ENCODE assay signal across 22 mouse cellular contexts in genomic region chr2:27570856-27571255, GRCm38 (mm10). TPM values are rescaled to one million over a fixed set of nuclear protein-coding genes. Genes with fewer than 3 reads are reported as not detected.
DNase-seq lines count a peak whose midpoint lies in the region; ATAC-seq and TF ChIP-seq lines count a peak whose summit lies in the region.
"Had no signal": no experiment of that assay in that cellular context is flagged by ENCODE, and none has a peak within 500 bp of the region (broad histone marks: within the 10 kb centered on the region; RNA-seq: fewer than 3 reads in every experiment).

No protein-coding gene starts in this region.

- no peak overlapping the region for H3K4me2 ChIP-seq in hindbrain, embryonic 14.5 days (replicated peaks)
- H3K4me2 ChIP-seq: liver, embryonic 12.5 days; neural tube, embryonic 13.5 days; stomach, embryonic 15.5 days had no signal

- no peaks in the 10 kb centered on the region for H3K36me3 ChIP-seq in hindbrain, embryonic 10.5 days
- H3K36me3 ChIP-seq in hindbrain, embryonic 14.5 days (replicated peaks; ENCODE audit: control insufficient read depth, insufficient read depth) = no peaks in the 10 kb centered on the region
- no peaks in the 10 kb centered on the region for H3K36me3 ChIP-seq in limb, embryonic 10.5 days
- H3K36me3 ChIP-seq: liver, embryonic 12.5 days; neural tube, embryonic 13.5 days; stomach, embryonic 15.5 days had no signal

- DNase-seq in hindbrain, embryonic 10.5 days (ENCODE audit: low spot score) = no peak
- no peak for DNase-seq in hindbrain, embryonic 14.5 days (ENCODE audit: low spot score)
- peak; percentile 19 for DNase-seq in retina, postnatal 1 day
- DNase-seq in retina, embryonic 14.5 days (ENCODE audit: low spot score) = no peak
- no peak for DNase-seq in limb, embryonic 10.5 days (ENCODE audit: low spot score)
- DNase-seq in layer of hippocampus, adult 18-20 months (ENCODE audit: low spot score in 2 of 2) = no peak
- no peak for DNase-seq in cerebellum, adult 2 months
- DNase-seq: adrenal gland, postnatal 25 days; cerebellum, adult 9-11 months; gastrocnemius, postnatal 25 days; kidney, postnatal 25 days; lung, adult 18-20 months; lung, postnatal 36 days; right cerebral cortex, adult 18-20 months; thymus, postnatal 36 days had no signal

- H3K4me3 ChIP-seq in hindbrain, embryonic 10.5 days = no peak overlapping the region
- no peak overlapping the region for H3K4me3 ChIP-seq in hindbrain, embryonic 14.5 days (replicated peaks; ENCODE audit: low read length)
- no peak overlapping the region for H3K4me3 ChIP-seq in limb, embryonic 10.5 days
- no peak overlapping the region for H3K4me3 ChIP-seq in cerebellum, adult 2 months (replicated peaks; ENCODE audit: insufficient read depth, low read depth, low read length)
- H3K4me3 ChIP-seq: liver, embryonic 12.5 days; myocyte; neural tube, embryonic 13.5 days; stomach, embryonic 15.5 days had no signal

- no peak for ATAC-seq in hindbrain, embryonic 14.5 days (ENCODE audit: low FRiP score)
- ATAC-seq: hindbrain, postnatal 0 days; intestine, embryonic 16.5 days; liver, embryonic 12.5 days; midbrain, embryonic 16.5 days had no signal

- no peaks in the 10 kb centered on the region; the same call in 1 of the 2 replicates for H3K27me3 ChIP-seq in hindbrain, embryonic 10.5 days (ENCODE audit: insufficient read depth, poor library complexity, severe bottlenecking)
- H3K27me3 ChIP-seq in hindbrain, embryonic 14.5 days (ENCODE audit: control insufficient read depth, insufficient read depth, low read length) = peaks cover 19% of the 10 kb centered on the region
- no peaks in the 10 kb centered on the region for H3K27me3 ChIP-seq in limb, embryonic 10.5 days (ENCODE audit: low read depth, poor library complexity, severe bottlenecking)
- no peaks in the 10 kb centered on the region for H3K27me3 ChIP-seq in cerebellum, adult 2 months (ENCODE audit: control insufficient read depth, insufficient read depth, low read length)
- H3K27me3 ChIP-seq: liver, embryonic 12.5 days; stomach, embryonic 15.5 days had no signal

- H3K9me3 ChIP-seq in hindbrain, embryonic 10.5 days = no peaks in the 10 kb centered on the region
- H3K9me3 ChIP-seq in hindbrain, embryonic 14.5 days (ENCODE audit: control insufficient read depth, low read length) = no peaks in the 10 kb centered on the region
- no peaks in the 10 kb centered on the region for H3K9me3 ChIP-seq in limb, embryonic 10.5 days (replicated peaks)
- H3K9me3 ChIP-seq: liver, embryonic 12.5 days; neural tube, embryonic 13.5 days; stomach, embryonic 15.5 days had no signal

- WGBS in hindbrain, embryonic 10.5 days = 75% methylated on average over 5 of the region's 5 CpGs
- WGBS in hindbrain, embryonic 14.5 days = 60% methylated on average over 5 of the region's 5 CpGs
- WGBS in limb, embryonic 10.5 days = 60% methylated on average over 5 of the region's 5 CpGs
- 71% methylated on average over 5 of the region's 5 CpGs for WGBS in cerebellum, adult 2 months

- peaks cover 36% of the 10 kb centered on the region for H3K4me1 ChIP-seq in hindbrain, embryonic 10.5 days (replicated peaks)
- H3K4me1 ChIP-seq in hindbrain, embryonic 14.5 days (replicated peaks; ENCODE audit: control insufficient read depth, insufficient read depth, low read length) = peaks cover 26% of the 10 kb centered on the region
- peaks cover 34% of the 10 kb centered on the region for H3K4me1 ChIP-seq in limb, embryonic 10.5 days
- H3K4me1 ChIP-seq in cerebellum, adult 2 months (ENCODE audit: control insufficient read depth, insufficient read depth, low read length) = no peaks in the 10 kb centered on the region

- H3K9ac ChIP-seq in hindbrain, embryonic 14.5 days = no peak overlapping the region
- H3K9ac ChIP-seq: liver, embryonic 12.5 days; neural tube, embryonic 13.5 days; stomach, embryonic 15.5 days had no signal

- no peak for TF ChIP-seq CTCF in cerebellum, adult 2 months (IDR thresholded peaks at IDR 0.05; ENCODE audit: borderline replicate concordance, insufficient read depth, low read depth, low read length)

- peak overlapping the region; percentile 47; the same call in 1 of the 2 replicates for H3K27ac ChIP-seq in hindbrain, embryonic 10.5 days
- H3K27ac ChIP-seq in hindbrain, embryonic 14.5 days = no peak overlapping the region
- H3K27ac ChIP-seq in limb, embryonic 10.5 days = peak overlapping the region; percentile 77; the same call in 1 of the 2 replicates
- no peak overlapping the region for H3K27ac ChIP-seq in cerebellum, adult 2 months (ENCODE audit: insufficient read depth, low read length)
- H3K27ac ChIP-seq: hindbrain, postnatal 0 days; neural tube, embryonic 13.5 days; stomach, embryonic 15.5 days had no signal

- no peak for TF ChIP-seq POLR2A in cerebellum, adult 2 months (IDR thresholded peaks at IDR 0.05; ENCODE audit: borderline replicate concordance, insufficient read depth, low read length)

RNA-seq across cellular contexts. Expression of gene Wdr5, which starts 55.9 kb away (rescaled TPM):
- polyA plus RNA-seq in hindbrain, embryonic 10.5 days (2016; fragmentation: Nextera tagmentation; extraction: Ambion mirVana) = 63.2 and 76.8 TPM in 2 replicates
- polyA plus RNA-seq in hindbrain, embryonic 14.5 days (2014; fragmentation: Nextera tagmentation; extraction: Ambion mirVana) = 39.1 and 42.1 TPM in 2 replicates
- 94.0 and 95.2 TPM in 2 replicates for polyA plus RNA-seq in limb, embryonic 10.5 days (2016; fragmentation: Nextera tagmentation; extraction: Ambion mirVana)
- total RNA-seq in layer of hippocampus, adult 18-20 months (2021) = 10 to 100 TPM; 26.7 to 28.0 TPM
- polyA plus RNA-seq in cerebellum, adult 2 months (2012; rRNA removed) = 30.6 and 32.7 TPM in 2 replicates

Comparison
In these comparisons a context has a peak if more than half of its experiments do, and no peak if none do; other contexts are left out.
1. H3K27ac ChIP-seq: peak in hindbrain, embryonic 10.5 days (single experiment) and limb, embryonic 10.5 days (single experiment); none in hindbrain, embryonic 14.5 days (single experiment) and cerebellum, adult 2 months (single experiment).